Mouse (Mus musculus): Measurements from ENCODE around the gene Ywhag. TPM values are rescaled to one million over a fixed set of nuclear protein-coding genes. Genes with fewer than 3 reads are reported as not detected.

The Ywhag gene
- polyA plus RNA-seq, 1 experiment from 2014 or later, result 1,023 TPM

GRCm38 (mm10) chr5:135901354-135902095 is 32.9 kb downstream of the Ywhag start:
- WGBS, result 61% methylated on average over 6 of the region's 6 CpGs
- H3K4me1 ChIP-seq (ENCODE audit: control insufficient read depth, insufficient read depth, low read depth, low read length), result peaks cover 10% of the 10 kb centered on the region
- no peaks in the 10 kb centered on the region for H3K36me3 ChIP-seq (ENCODE audit: control insufficient read depth, insufficient read depth, low read length)
- no peaks in the 10 kb centered on the region for H3K9me3 ChIP-seq (ENCODE audit: control insufficient read depth, low read length)
- no peak overlapping the region for H3K4me3 ChIP-seq (ENCODE audit: low read length)
- no peak overlapping the region for H3K4me2 ChIP-seq (ENCODE audit: low read length)
- H3K9ac ChIP-seq (ENCODE audit: low read depth, low read length), result no peak overlapping the region
- ATAC-seq, result no peak
- no peaks in the 10 kb centered on the region for H3K27me3 ChIP-seq (replicated peaks; ENCODE audit: control insufficient read depth, insufficient read depth, low read length)
- no peak overlapping the region for H3K27ac ChIP-seq (ENCODE audit: low read depth, low read length)

- Histone ChIP-seq H3K4me3 (ENCODE audit: low read length) (no peak overlapping the region), H3K9ac (ENCODE audit: low read depth, low read length) (no peak overlapping the region), H3K36me3 (ENCODE audit: control insufficient read depth, insufficient read depth, low read length) (no peaks in the 10 kb centered on the region), H3K9me3 (ENCODE audit: control insufficient read depth, low read length) (no peaks in the 10 kb centered on the region), H3K27ac (ENCODE audit: low read depth, low read length) (no peak overlapping the region), H3K27me3 (replicated peaks; ENCODE audit: control insufficient read depth, insufficient read depth, low read length) (no peaks in the 10 kb centered on the region), H3K4me2 (ENCODE audit: low read length) (no peak overlapping the region), H3K4me1 (ENCODE audit: control insufficient read depth, insufficient read depth, low read depth, low read length) (peaks cover 10% of the 10 kb centered on the region)
- no peak for ATAC-seq
- WGBS, result 85% methylated on average over 3 of the region's 3 CpGs
These were observed 33.7 kb downstream of the Ywhag start for GRCm38 (mm10) chr5:135900701-135901100.

- Histone ChIP-seq H3K27ac (ENCODE audit: low read depth, low read length) (no peak overlapping the region), H3K9ac (ENCODE audit: low read depth, low read length) (no peak overlapping the region), H3K4me3 (ENCODE audit: low read length) (no peak overlapping the region), H3K9me3 (ENCODE audit: control insufficient read depth, low read length) (no peaks in the 10 kb centered on the region), H3K36me3 (ENCODE audit: control insufficient read depth, insufficient read depth, low read length) (no peaks in the 10 kb centered on the region), H3K4me1 (ENCODE audit: control insufficient read depth, insufficient read depth, low read depth, low read length) (peaks cover 10% of the 10 kb centered on the region), H3K27me3 (replicated peaks; ENCODE audit: control insufficient read depth, insufficient read depth, low read length) (no peaks in the 10 kb centered on the region), H3K4me2 (ENCODE audit: low read length) (no peak overlapping the region)
- WGBS, result 59% methylated on average over 4 of the region's 4 CpGs
- no peak for ATAC-seq
These were observed 34.6 kb downstream of the Ywhag start for GRCm38 (mm10) chr5:135899833-135900232.

GRCm38 (mm10) chr5:135898995-135899394 is 35.4 kb downstream of the Ywhag start:
- Histone ChIP-seq H3K4me2 (ENCODE audit: low read length) (no peak overlapping the region), H3K4me1 (ENCODE audit: control insufficient read depth, insufficient read depth, low read depth, low read length) (peaks cover 10% of the 10 kb centered on the region), H3K9ac (ENCODE audit: low read depth, low read length) (no peak overlapping the region), H3K36me3 (ENCODE audit: control insufficient read depth, insufficient read depth, low read length) (no peaks in the 10 kb centered on the region), H3K27ac (ENCODE audit: low read depth, low read length) (no peak overlapping the region), H3K9me3 (ENCODE audit: control insufficient read depth, low read length) (no peaks in the 10 kb centered on the region), H3K27me3 (replicated peaks; ENCODE audit: control insufficient read depth, insufficient read depth, low read length) (no peaks in the 10 kb centered on the region), H3K4me3 (ENCODE audit: low read length) (no peak overlapping the region)
- no peak for ATAC-seq
- WGBS, result 92% methylated on average over 4 of the region's 4 CpGs

GRCm38 (mm10) chr5:135898028-135898427 is 36.4 kb downstream of the Ywhag start:
- no peak for ATAC-seq
- Histone ChIP-seq H3K4me2 (ENCODE audit: low read length) (no peak overlapping the region), H3K9me3 (ENCODE audit: control insufficient read depth, low read length) (no peaks in the 10 kb centered on the region), H3K4me3 (ENCODE audit: low read length) (no peak overlapping the region), H3K9ac (ENCODE audit: low read depth, low read length) (no peak overlapping the region), H3K27me3 (replicated peaks; ENCODE audit: control insufficient read depth, insufficient read depth, low read length) (no peaks in the 10 kb centered on the region), H3K4me1 (ENCODE audit: control insufficient read depth, insufficient read depth, low read depth, low read length) (peaks cover 3% of the 10 kb centered on the region), H3K36me3 (ENCODE audit: control insufficient read depth, insufficient read depth, low read length) (no peaks in the 10 kb centered on the region), H3K27ac (ENCODE audit: low read depth, low read length) (no peak overlapping the region)
- 15% methylated on average over 3 of the region's 3 CpGs for WGBS

- no peak overlapping the region for H3K27ac ChIP-seq (ENCODE audit: low read depth, low read length)
- H3K4me2 ChIP-seq (ENCODE audit: low read length), result no peak overlapping the region
- ATAC-seq, result no peak
- H3K36me3 ChIP-seq (ENCODE audit: control insufficient read depth, insufficient read depth, low read length), result no peaks in the 10 kb centered on the region
- H3K9me3 ChIP-seq (ENCODE audit: control insufficient read depth, low read length), result no peaks in the 10 kb centered on the region
- no peak overlapping the region for H3K4me3 ChIP-seq (ENCODE audit: low read length)
- WGBS, result 88% methylated on average over 6 of the region's 6 CpGs
- no peaks in the 10 kb centered on the region for H3K4me1 ChIP-seq (ENCODE audit: control insufficient read depth, insufficient read depth, low read depth, low read length)
- no peak overlapping the region for H3K9ac ChIP-seq (ENCODE audit: low read depth, low read length)
- no peaks in the 10 kb centered on the region for H3K27me3 ChIP-seq (replicated peaks; ENCODE audit: control insufficient read depth, insufficient read depth, low read length)
These were observed 39.5 kb downstream of the Ywhag start for GRCm38 (mm10) chr5:135894958-135895357.

- H3K9me3 ChIP-seq (ENCODE audit: control insufficient read depth, low read length), result no peaks in the 10 kb centered on the region
- H3K9ac ChIP-seq (ENCODE audit: low read depth, low read length), result no peak overlapping the region
- WGBS, result 56% methylated on average over 9 of the region's 9 CpGs
- peaks cover 5% of the 10 kb centered on the region for H3K27me3 ChIP-seq (replicated peaks; ENCODE audit: control insufficient read depth, insufficient read depth, low read length)
- ATAC-seq, result no peak
- H3K4me1 ChIP-seq (ENCODE audit: control insufficient read depth, insufficient read depth, low read depth, low read length), result peaks cover under 1% of the 10 kb centered on the region; the same call in 1 of the 2 replicates
- H3K36me3 ChIP-seq (ENCODE audit: control insufficient read depth, insufficient read depth, low read length), result no peaks in the 10 kb centered on the region
- no peak overlapping the region for H3K4me2 ChIP-seq (ENCODE audit: low read length)
- no peak overlapping the region for H3K27ac ChIP-seq (ENCODE audit: low read depth, low read length)
- H3K4me3 ChIP-seq (ENCODE audit: low read length), result no peak overlapping the region
These were observed 41.6 kb downstream of the Ywhag start for GRCm38 (mm10) chr5:135892589-135893351.

GRCm38 (mm10) chr5:135890920-135891319 is 43.5 kb downstream of the Ywhag start:
- no peak overlapping the region for H3K4me2 ChIP-seq (ENCODE audit: low read length)
- no peak overlapping the region for H3K27ac ChIP-seq (ENCODE audit: low read depth, low read length)
- H3K27me3 ChIP-seq (replicated peaks; ENCODE audit: control insufficient read depth, insufficient read depth, low read length), result peaks cover 9% of the 10 kb centered on the region
- H3K36me3 ChIP-seq (ENCODE audit: control insufficient read depth, insufficient read depth, low read length), result no peaks in the 10 kb centered on the region
- no peak overlapping the region for H3K9ac ChIP-seq (ENCODE audit: low read depth, low read length)
- peaks cover 5% of the 10 kb centered on the region; the same call in 1 of the 2 replicates for H3K4me1 ChIP-seq (ENCODE audit: control insufficient read depth, insufficient read depth, low read depth, low read length)
- ATAC-seq, result no peak
- 71% methylated on average over 3 of the region's 3 CpGs for WGBS
- no peak overlapping the region for H3K4me3 ChIP-seq (ENCODE audit: low read length)
- H3K9me3 ChIP-seq (ENCODE audit: control insufficient read depth, low read length), result no peaks in the 10 kb centered on the region

GRCm38 (mm10) chr5:135890323-135890722 is 44.1 kb downstream of the Ywhag start:
- H3K27me3 ChIP-seq (replicated peaks; ENCODE audit: control insufficient read depth, insufficient read depth, low read length), result peaks cover 9% of the 10 kb centered on the region
- no peak overlapping the region for H3K27ac ChIP-seq (ENCODE audit: low read depth, low read length)
- no peaks in the 10 kb centered on the region for H3K9me3 ChIP-seq (ENCODE audit: control insufficient read depth, low read length)
- no peak overlapping the region for H3K4me2 ChIP-seq (ENCODE audit: low read length)
- no peak overlapping the region for H3K9ac ChIP-seq (ENCODE audit: low read depth, low read length)
- WGBS, result 58% methylated on average over 4 of the region's 4 CpGs
- H3K4me3 ChIP-seq (ENCODE audit: low read length), result no peak overlapping the region
- peaks cover 5% of the 10 kb centered on the region; the same call in 1 of the 2 replicates for H3K4me1 ChIP-seq (ENCODE audit: control insufficient read depth, insufficient read depth, low read depth, low read length)
- ATAC-seq, result no peak
- H3K36me3 ChIP-seq (ENCODE audit: control insufficient read depth, insufficient read depth, low read length), result no peaks in the 10 kb centered on the region
